Mouse (Mus musculus) forelimb bud, embryonic 11.5 days (tissue): Measurements from ENCODE around the gene Klhdc7b.
"Not testable (repeated sequence)": the region's sequence is repeated elsewhere in the genome, so short reads cannot be mapped to it uniquely, and the experiment has no call there.

Source experiments
- DNase-seq: peaks from one replicate; pipeline ENCODE4 v3.0.0-alpha.2; 2012; ENCODE audit warnings: low read depth, low spot score

The Klhdc7b gene

GRCm38 (mm10) chr15:89428136-89428790 lies 43.5 kb downstream of the Klhdc7b start:
- no peak for DNase-seq

GRCm38 (mm10) chr15:89428821-89429351 lies 44.2 kb downstream of the Klhdc7b start:
- no peak for DNase-seq

DNA sequence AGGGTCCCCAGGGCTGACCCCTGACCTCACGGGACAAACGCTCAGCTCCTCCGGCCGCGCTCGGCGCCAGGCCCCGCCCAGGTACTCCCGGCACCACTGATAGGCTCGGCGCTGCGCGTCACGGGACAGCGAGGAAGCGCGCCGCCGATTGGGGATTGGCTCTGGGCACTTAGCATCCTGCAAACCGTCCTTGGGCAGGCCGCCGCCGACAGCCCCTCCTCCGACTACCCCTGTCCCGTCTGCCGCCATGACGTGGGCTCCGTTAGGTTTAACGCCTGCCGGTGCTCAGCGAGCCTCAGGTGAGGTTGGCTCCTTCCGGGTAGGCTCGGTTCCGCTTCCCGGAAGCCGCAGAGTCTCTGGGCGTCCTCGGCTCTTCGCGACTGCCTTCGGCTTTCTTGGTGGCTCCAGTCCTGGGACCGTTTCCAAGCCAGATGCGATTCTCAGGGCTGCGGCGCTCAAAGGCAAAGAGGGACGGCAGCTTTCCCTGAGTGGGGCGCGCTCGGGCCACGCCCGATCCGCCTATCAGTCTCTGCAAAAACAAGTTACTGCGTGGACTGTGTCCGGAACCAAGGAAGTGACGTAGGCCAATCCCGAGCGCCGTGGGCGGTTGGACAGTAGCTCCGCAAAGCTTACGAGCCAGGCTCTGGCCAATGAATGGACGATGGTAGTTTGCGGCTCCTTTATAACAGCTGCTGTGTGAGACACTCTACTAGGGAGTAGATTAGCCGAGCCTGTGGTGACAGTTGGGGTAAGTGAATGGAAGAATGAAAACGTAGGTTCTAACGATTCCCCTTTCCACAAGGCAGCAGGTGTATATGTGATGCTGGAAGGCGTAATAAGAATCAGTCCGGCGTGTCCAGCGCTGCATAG lies 44.9 kb downstream of the Klhdc7b start, which contains the start of the genes C730034F03Rik, Gm44502 and Chkb:
TSS of gene C730034F03Rik (plus strand) at position 238 of the 870 bp plus-strand sequence.
TSS of gene Gm44502 (minus strand) at position 345 of the 870 bp plus-strand sequence.
TSS of gene Chkb (minus strand) at position 557 of the 870 bp plus-strand sequence.
- DNase-seq: peak; percentile 87

DNA sequence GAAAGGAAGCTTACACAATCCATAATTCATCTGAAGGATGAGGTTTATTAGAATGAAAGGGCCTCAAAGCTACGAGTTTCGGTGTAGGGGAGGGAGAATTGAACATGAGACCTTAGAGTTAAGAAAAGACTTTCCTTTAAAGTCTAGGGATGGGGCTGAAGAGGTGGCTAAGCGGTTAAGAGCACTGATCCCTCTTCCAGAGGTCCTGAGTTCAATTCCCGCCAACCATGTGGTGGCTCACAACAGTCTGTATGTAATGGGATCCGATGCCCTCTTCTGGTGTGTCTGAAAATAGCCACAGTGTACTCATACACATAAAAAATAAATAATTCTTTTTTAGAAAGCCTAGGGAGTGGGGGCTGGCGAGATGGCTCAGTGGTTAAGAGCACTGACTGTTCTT lies 45.6 kb downstream of the Klhdc7b start:
- DNase-seq: no peak

DNA sequence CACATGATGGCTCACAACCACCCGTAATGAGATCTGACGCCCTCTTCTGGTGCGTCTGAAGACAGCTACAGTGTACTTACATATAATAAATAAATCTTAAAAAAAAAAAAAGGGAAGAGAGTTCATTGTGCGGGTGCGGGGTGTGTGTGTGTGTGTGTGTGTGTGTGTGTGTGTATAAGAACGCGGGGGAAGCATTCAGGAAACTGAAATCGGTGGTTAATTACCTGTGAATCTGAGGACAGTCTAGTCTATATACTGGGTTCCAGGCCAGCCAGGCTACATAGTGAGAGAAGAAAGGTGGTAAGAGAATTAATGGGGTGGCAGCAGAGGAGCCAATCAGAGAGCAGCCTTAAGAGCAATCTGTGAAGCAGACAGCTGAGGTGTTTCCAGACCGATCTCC lies 46.1 kb downstream of the Klhdc7b start:
- DNase-seq: not testable (repeated sequence)

DNA sequence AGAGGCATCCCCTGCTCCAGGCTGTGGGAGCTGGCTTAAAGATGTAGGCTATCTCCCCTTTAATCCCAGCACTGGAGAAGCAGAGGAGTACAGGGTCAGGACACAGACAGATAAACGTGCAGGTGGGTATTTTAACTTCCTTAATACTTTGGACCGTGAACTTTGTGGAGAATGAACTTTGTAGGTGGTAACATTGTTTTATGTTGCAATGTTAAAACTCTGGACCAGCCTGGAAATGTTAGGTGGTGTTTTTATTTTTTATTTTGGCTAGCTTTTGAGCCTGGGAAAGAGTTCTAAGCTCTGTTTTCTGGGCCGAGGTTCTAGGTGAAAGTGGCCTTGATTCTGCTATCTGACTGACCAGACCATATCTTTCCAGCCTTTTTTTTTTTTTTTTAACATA lies 46.6 kb downstream of the Klhdc7b start:
- DNase-seq: no peak

DNA sequence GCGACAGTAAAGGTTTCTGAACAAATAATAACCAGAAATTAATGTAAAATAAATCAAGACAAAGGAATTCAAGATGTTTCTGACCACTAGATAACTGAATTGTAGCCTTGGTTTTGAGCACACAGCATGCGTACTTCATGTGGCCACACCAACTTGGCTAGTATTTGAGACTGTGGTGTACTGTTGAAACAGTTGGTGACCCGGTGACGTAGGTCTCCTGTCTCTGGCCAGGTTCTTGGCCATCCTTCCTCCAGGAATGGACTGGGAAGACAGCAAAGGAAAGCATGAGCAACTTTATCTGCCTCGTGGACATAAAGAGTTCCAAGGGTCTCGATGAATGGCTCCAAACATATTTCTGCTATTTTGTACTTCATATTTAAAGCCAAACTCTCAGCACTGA lies 47.1 kb downstream of the Klhdc7b start:
- no peak for DNase-seq

- no peak for DNase-seq
Observed at GRCm38 (mm10) chr15:89432946-89433345, 48.2 kb downstream of the Klhdc7b start.

DNA sequence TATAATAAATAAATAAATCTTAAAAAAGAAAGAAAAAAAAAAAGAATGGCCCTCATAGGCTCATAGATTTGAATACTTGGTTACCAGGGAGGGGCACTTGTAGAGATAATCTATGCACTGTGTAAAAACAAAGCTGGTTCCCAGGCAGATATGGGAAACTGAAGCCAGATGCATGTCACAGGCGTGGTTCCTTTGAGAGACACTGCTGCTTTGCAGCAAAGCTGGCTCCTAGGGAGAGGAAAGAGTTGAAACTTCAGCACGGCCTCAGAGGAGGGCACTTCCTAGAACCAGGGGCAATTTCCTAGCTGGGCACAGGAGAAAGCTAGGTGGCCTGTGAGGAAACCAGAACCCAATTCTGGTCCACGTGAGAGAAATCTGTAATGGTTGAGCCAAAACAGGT lies 49.4 kb downstream of the Klhdc7b start:
- DNase-seq: no peak

DNA sequence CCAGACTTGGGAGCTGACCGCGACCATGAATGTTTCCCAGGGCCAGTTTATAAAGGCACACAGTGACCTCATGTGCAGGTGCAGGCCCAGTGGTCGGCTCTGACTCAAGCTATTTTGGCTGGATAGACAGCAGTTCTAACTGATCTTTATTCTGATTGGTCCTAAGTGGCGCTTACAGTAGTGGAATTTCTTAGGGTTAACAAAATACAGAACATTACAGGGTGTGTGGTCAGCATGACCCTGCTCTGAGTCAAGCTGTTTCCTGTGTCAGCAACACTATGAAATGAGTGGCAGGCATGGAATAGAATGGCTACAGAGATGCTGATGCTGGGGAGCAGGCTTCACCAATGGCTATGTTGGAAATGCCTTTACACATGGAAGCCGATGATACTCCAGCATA lies 51.2 kb downstream of the Klhdc7b start:
- DNase-seq: no peak
